Mouse (Mus musculus): ENCODE measurements around the gene Srgap3. TPM values are rescaled to one million over a fixed set of nuclear protein-coding genes. Genes with fewer than 3 reads are reported as not detected.

The Srgap3 gene
- polyA plus RNA-seq, 1 experiment from 2014 or later = 0.35 TPM

DNA sequence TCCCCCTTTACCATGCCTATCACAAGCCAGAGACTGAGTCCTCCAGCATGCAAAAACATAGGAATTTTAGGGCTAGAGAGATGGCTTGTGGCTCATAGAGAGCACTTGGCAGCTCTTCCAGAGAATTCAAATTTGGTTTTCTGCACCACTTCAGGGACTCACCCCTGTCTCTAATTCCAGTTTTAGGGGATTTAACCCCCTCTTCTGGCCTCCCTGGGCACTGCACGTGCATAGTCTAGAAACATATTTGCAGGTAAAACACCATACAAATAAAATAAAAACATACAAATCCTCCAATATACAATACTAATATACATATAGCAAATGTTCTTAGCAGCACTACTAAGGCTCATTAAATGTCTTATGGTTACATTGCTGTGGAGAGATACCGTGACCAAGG is 4.2 kb upstream of the Srgap3 start:
- no peaks in the 10 kb centered on the region for H3K36me3 ChIP-seq (ENCODE audit: insufficient read depth, low read length)
- H3K4me2 ChIP-seq (replicated peaks; ENCODE audit: low read depth, low read length) = no peak overlapping the region
- no peak; the same call in 1 of the 2 replicates for TF ChIP-seq CTCF (IDR thresholded peaks at IDR 0.05)
- WGBS = 90% methylated on average over 2 of the region's 2 CpGs
- no peak for ATAC-seq
- no peak overlapping the region for H3K27ac ChIP-seq (ENCODE audit: low read length)
- no peaks in the 10 kb centered on the region for H3K27me3 ChIP-seq (replicated peaks; ENCODE audit: insufficient read depth, low read length)
- no peak for DNase-seq (ENCODE audit: low spot score)
- H3K9ac ChIP-seq (replicated peaks; ENCODE audit: low read depth) = no peak overlapping the region
- H3K4me1 ChIP-seq (ENCODE audit: insufficient read depth, low read depth, low read length) = 0 out of 2 replicates have a peak, but pooled peaks cover under 1% of the 10 kb centered on the region
- no peak overlapping the region for H3K4me3 ChIP-seq (ENCODE audit: low read depth, low read length)
- H3K9me3 ChIP-seq (ENCODE audit: low read length) = no peaks in the 10 kb centered on the region

GRCm38 (mm10) chr6:112950205-112951110 is 3.4 kb upstream of the Srgap3 start:
- no peaks in the 10 kb centered on the region for H3K9me3 ChIP-seq (ENCODE audit: low read length)
- H3K27ac ChIP-seq (ENCODE audit: low read length) = no peak overlapping the region
- H3K36me3 ChIP-seq (ENCODE audit: insufficient read depth, low read length) = no peaks in the 10 kb centered on the region
- no peak for TF ChIP-seq CTCF (IDR thresholded peaks at IDR 0.05)
- peak; percentile 31; the same call in 1 of the 2 replicates for TF ChIP-seq EP300 (IDR thresholded peaks at IDR 0.05)
- no peak overlapping the region for H3K4me3 ChIP-seq (ENCODE audit: low read depth, low read length)
- DNase-seq (ENCODE audit: low spot score) (peak; percentile 38), ATAC-seq (no peak)
- H3K9ac ChIP-seq (replicated peaks; ENCODE audit: low read depth) = no peak overlapping the region
- no peak overlapping the region for H3K4me2 ChIP-seq (replicated peaks; ENCODE audit: low read depth, low read length)
- H3K27me3 ChIP-seq (replicated peaks; ENCODE audit: insufficient read depth, low read length) = no peaks in the 10 kb centered on the region
- 0 out of 2 replicates have a peak, but pooled peaks cover 3% of the 10 kb centered on the region for H3K4me1 ChIP-seq (ENCODE audit: insufficient read depth, low read depth, low read length)
- 34% methylated on average over 8 of the region's 8 CpGs for WGBS

DNA sequence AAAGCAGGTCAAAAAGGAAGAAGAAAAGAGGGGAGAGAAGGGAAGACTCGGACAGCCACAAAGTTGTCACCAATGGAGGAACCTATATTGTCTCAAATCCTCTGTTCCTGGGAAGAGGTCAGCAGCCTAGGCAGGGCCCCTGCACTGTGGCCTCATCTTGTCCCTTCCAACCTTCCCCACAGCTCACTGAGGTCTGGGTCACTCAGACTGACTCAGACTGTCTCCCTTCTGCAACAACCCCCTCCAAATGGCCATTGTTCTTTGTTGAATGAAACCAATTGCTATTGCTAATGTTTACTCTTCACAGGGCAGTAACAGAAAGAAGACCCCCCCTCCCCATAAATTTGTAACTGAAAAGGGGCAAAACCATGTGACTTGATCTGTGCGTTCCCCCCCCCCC is 2.2 kb upstream of the Srgap3 start:
- Histone ChIP-seq H3K9me3 (ENCODE audit: low read length) (no peaks in the 10 kb centered on the region), H3K4me1 (ENCODE audit: insufficient read depth, low read depth, low read length) (0 out of 2 replicates have a peak, but pooled peaks cover 3% of the 10 kb centered on the region), H3K27me3 (replicated peaks; ENCODE audit: insufficient read depth, low read length) (no peaks in the 10 kb centered on the region), H3K4me2 (replicated peaks; ENCODE audit: low read depth, low read length) (no peak overlapping the region), H3K36me3 (ENCODE audit: insufficient read depth, low read length) (no peaks in the 10 kb centered on the region), H3K9ac (replicated peaks; ENCODE audit: low read depth) (no peak overlapping the region), H3K4me3 (ENCODE audit: low read depth, low read length) (no peak overlapping the region), H3K27ac (ENCODE audit: low read length) (no peak overlapping the region)
- DNase-seq (ENCODE audit: low spot score) (no peak), ATAC-seq (no peak)
- 48% methylated on average over 2 of the region's 2 CpGs for WGBS
- TF ChIP-seq EP300 (IDR thresholded peaks at IDR 0.05) (no peak), CTCF (IDR thresholded peaks at IDR 0.05) (no peak)

- Histone ChIP-seq H3K9me3 (ENCODE audit: low read length) (no peaks in the 10 kb centered on the region), H3K27me3 (replicated peaks; ENCODE audit: insufficient read depth, low read length) (no peaks in the 10 kb centered on the region), H3K4me2 (replicated peaks; ENCODE audit: low read depth, low read length) (no peak overlapping the region), H3K36me3 (ENCODE audit: insufficient read depth, low read length) (no peaks in the 10 kb centered on the region), H3K4me3 (ENCODE audit: low read depth, low read length) (no peak overlapping the region), H3K4me1 (ENCODE audit: insufficient read depth, low read depth, low read length) (0 out of 2 replicates have a peak, but pooled peaks cover 3% of the 10 kb centered on the region), H3K9ac (replicated peaks; ENCODE audit: low read depth) (no peak overlapping the region), H3K27ac (ENCODE audit: low read length) (no peak overlapping the region)
- no peak for TF ChIP-seq CTCF (IDR thresholded peaks at IDR 0.05)
- no peak for TF ChIP-seq EP300 (IDR thresholded peaks at IDR 0.05)
- 74% methylated on average over 2 of the region's 2 CpGs for WGBS
- ATAC-seq (no peak), DNase-seq (ENCODE audit: low spot score) (no peak)
Observed at GRCm38 (mm10) chr6:112948416-112948815, 1.4 kb upstream of the Srgap3 start.

DNA sequence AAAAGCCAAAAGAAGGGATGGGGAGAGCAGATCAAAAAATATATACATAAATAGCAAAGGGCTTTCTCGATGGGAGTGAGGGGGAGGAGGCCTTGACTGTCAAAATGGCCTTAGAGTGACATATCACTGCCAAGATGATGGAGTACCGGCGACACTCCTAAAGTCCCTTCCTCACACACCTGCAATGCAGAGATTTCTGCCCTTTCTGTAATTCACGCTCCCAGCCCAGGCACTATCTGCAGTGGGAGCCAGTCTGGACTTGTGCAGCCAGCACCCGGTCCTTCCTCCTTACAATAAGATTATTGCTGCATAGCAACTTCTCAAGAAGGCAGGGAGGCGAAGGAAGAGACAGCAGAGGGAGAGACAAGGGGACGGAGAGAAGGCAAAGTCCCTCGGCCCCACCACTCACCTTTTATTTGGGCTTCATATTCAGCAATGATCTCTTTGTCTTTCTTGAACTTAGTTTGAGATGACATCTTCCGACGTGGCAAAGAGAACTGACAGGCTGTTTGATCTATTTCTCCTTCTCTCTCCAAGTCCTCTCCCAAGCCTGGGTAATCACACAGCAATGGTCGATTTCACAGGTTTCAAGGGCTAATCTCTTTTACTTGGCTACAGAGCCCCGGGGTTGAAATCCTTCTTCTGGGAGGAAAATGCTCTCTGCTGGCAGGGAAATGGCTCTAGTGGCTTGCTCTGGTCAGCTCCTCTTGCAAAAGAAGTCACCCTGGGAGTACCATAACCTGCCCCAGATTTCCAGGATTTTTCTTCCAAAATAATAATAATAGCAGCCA is 850 bp downstream of the Srgap3 start:
- Histone ChIP-seq H3K27me3 (replicated peaks; ENCODE audit: insufficient read depth, low read length) (no peaks in the 10 kb centered on the region), H3K9me3 (ENCODE audit: low read length) (no peaks in the 10 kb centered on the region), H3K27ac (ENCODE audit: low read length) (no peak overlapping the region), H3K4me3 (ENCODE audit: low read depth, low read length) (peak overlapping the region; percentile 51), H3K4me1 (ENCODE audit: insufficient read depth, low read depth, low read length) (0 out of 2 replicates have a peak, but pooled peaks cover 3% of the 10 kb centered on the region), H3K4me2 (replicated peaks; ENCODE audit: low read depth, low read length) (peak overlapping the region; percentile 79), H3K9ac (replicated peaks; ENCODE audit: low read depth) (no peak overlapping the region), H3K36me3 (ENCODE audit: insufficient read depth, low read length) (no peaks in the 10 kb centered on the region)
- DNase-seq (ENCODE audit: low spot score) = peak; percentile 24
- 9% methylated on average over 12 of the region's 12 CpGs for WGBS
- TF ChIP-seq CTCF (IDR thresholded peaks at IDR 0.05) = no peak
- TF ChIP-seq EP300 (IDR thresholded peaks at IDR 0.05) = no peak
- ATAC-seq = peak; percentile 1; the same call in 1 of the 2 replicates

DNA sequence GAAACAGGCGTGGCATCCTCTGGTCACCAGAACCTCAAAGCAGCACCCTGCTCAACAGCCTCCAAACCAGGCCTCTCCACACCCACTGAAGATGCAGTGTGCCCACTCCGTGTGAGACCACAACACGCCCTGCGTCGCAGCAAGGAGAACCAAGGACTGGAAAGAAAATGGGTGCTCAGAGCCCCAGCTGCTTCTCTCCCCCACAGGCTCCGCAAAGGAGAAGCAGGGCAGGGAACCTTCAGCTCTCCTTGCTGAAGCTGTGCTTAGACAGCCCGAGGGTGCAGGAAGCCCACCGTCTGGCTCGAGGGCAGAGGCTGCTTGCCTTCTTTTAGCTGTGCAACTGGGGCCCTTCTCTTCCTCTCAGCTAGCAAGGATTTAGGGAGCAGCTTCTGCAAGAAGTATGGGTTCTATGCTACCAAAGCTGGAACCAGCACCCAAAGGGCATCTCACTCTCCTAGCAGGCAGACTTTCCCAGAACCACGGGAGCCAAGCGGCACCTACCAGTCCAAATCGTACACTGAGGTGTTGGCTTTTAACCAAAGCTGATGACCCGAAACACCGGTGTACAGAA is 1.8 kb downstream of the Srgap3 start:
- 0 out of 2 replicates have a peak overlapping the region, but pooled peaks have one; percentile 12 for H3K4me2 ChIP-seq (replicated peaks; ENCODE audit: low read depth, low read length)
- H3K36me3 ChIP-seq (ENCODE audit: insufficient read depth, low read length) = no peaks in the 10 kb centered on the region
- H3K9me3 ChIP-seq (ENCODE audit: low read length) = no peaks in the 10 kb centered on the region
- no peak overlapping the region for H3K27ac ChIP-seq (ENCODE audit: low read length)
- no peak for ATAC-seq
- no peak for TF ChIP-seq EP300 (IDR thresholded peaks at IDR 0.05)
- no peak for TF ChIP-seq CTCF (IDR thresholded peaks at IDR 0.05)
- H3K4me3 ChIP-seq (ENCODE audit: low read depth, low read length) = no peak overlapping the region
- DNase-seq (ENCODE audit: low spot score) = no peak
- 42% methylated on average over 14 of the region's 14 CpGs for WGBS
- no peaks in the 10 kb centered on the region for H3K27me3 ChIP-seq (replicated peaks; ENCODE audit: insufficient read depth, low read length)
- H3K9ac ChIP-seq (replicated peaks; ENCODE audit: low read depth) = no peak overlapping the region
- H3K4me1 ChIP-seq (ENCODE audit: insufficient read depth, low read depth, low read length) = 0 out of 2 replicates have a peak, but pooled peaks cover 3% of the 10 kb centered on the region

Measured in lung, postnatal 0 days (tissue).